Mouse (Mus musculus): ENCODE data around the gene B4galt7.

DNA sequence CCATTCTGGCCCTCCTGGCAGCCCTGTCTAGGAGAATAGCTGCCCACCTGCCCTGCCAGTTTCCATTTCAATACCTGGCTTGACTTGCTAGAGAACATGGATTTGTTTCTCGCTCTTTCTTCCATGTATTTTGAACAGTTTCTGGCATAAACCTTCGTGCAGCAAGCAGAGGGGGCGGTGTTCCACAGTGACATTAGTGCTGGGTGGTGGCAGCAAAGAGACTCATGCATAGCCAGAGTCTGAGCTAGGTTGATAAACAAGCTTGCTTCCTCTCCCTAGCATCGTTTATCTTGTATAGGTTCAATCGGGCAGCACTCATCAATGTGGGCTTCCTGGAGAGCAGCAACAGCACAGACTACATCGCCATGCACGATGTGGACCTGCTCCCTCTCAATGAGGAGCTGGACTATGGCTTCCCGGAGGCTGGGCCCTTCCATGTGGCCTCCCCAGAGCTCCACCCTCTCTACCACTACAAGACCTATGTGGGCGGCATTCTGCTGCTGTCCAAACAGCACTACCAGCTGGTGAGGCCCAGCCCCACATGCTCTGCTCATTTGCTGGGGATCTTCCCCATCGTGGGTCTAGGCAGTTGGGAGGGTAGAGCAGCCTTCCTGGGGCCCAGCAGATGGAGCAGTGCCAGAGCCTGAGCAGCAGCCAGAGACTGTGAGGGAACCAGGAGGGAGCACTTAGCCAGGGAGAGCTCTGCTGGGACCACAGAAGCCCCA, 7.4 kb downstream of the B4galt7 start:
- TF ChIP-seq CTCF (IDR thresholded peaks at IDR 0.05; ENCODE audit: borderline replicate concordance, control insufficient read depth, extremely low read depth, insufficient read depth, low read length, poor library complexity) (no peak), POLR2A (IDR thresholded peaks at IDR 0.05; ENCODE audit: control insufficient read depth, extremely low read depth, insufficient read depth, low read length, poor library complexity) (no peak)
